In the genomic region with DNA sequence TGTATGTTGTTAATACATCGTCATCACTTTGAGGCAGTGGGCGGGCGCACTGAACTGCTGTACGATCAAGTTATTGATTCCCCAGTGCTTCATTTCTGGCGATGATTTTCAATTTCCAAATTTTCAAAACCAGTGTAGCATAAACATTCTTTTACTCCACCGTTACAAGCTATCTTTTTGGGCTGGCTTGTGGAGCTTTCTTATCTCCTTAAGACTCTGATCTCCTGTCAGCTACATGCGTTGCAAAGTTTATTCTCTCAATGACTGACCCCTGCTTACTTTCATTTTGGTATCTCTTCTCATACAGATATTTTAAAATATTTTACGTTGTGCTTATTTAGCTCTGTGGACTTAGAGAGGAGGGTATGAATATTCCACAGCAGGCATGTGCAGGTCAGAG, we compare ENCODE assay signal across 1 mouse cellular context.
TF ChIP-seq lines count a peak whose summit lies in the region.

No protein-coding gene starts in this region.

TF ChIP-seq in MEL, 35 proteins besides CTCF, POLR2A, EP300 and RAD21 (continued from another document):
- TF ChIP-seq JUND (IDR thresholded peaks at IDR 0.05; ENCODE audit: low read depth, low read length) (0 out of 2 replicates have a peak, but pooled peaks have one; percentile 20), BHLHE40 (IDR thresholded peaks at IDR 0.05; ENCODE audit: borderline replicate concordance, low read depth, low read length) (no peak), NELFE (IDR thresholded peaks at IDR 0.05; ENCODE audit: low read depth, low read length) (no peak), ETS1 (IDR thresholded peaks at IDR 0.05; ENCODE audit: low read depth, low read length) (peak; percentile 70), KAT2A (conservative IDR thresholded peaks at IDR 0.05; ENCODE audit: low read depth, low read length) (no peak), USF2 (IDR thresholded peaks at IDR 0.05; ENCODE audit: borderline replicate concordance in 1 of 2, insufficient read depth in 1 of 2, low read depth in 1 of 2, low read length in 2 of 2) (no peak)
TF ChIP-seq in MEL: peak in this region for 8.
